Mouse (Mus musculus) midbrain, embryonic 14.5 days (tissue): ENCODE data around the gene C530008M17Rik. TPM values are rescaled to one million over a fixed set of nuclear protein-coding genes. Genes with fewer than 3 reads are reported as not detected.

Experiments used
- ATAC-seq: fragments of 200-750 bp; cut with Nextera tagmentation; 2 replicates; pipeline ENCODE4 v1.8.0; 2017; ENCODE audit warnings: moderate number of reproducible peaks, moderate library complexity; ENCODE audit not compliant: low FRiP score, low TSS enrichment
- DNase-seq: peaks from one replicate; pipeline ENCODE4 v3.0.0-alpha.2; 2015
- H3K27ac ChIP-seq: fragments of 300-500 bp; sonication (generic); replicated peaks from 2 replicates; pipeline ENCODE4 v1.5.1; 2014; ENCODE audit warnings: mild to moderate bottlenecking, low read depth, low read length, moderate library complexity
- H3K27me3 ChIP-seq: fragments of 300-500 bp; sonication (generic); 2 replicates; pipeline ENCODE4 v1.6.1; 2014; ENCODE audit warnings: low read length, control low read depth, mixed read lengths; ENCODE audit not compliant: control insufficient read depth, insufficient read depth
- H3K36me3 ChIP-seq: fragments of 300-500 bp; sonication (generic); 2 replicates; pipeline ENCODE4 v1.6.1; 2014; ENCODE audit warnings: low read length, control low read depth; ENCODE audit not compliant: control insufficient read depth, insufficient read depth
- H3K4me1 ChIP-seq: fragments of 300-500 bp; sonication (generic); 2 replicates; pipeline ENCODE4 v1.6.1; 2014; ENCODE audit warnings: mild to moderate bottlenecking, antibody characterized with exemption, low read length, control low read depth; ENCODE audit not compliant: control insufficient read depth, insufficient read depth
- H3K4me2 ChIP-seq: fragments of 300-500 bp; sonication (generic); 2 replicates; pipeline ENCODE4 v1.6.1; 2014; ENCODE audit warnings: mild to moderate bottlenecking, low read length, moderate library complexity
- H3K4me3 ChIP-seq: fragments of 300-500 bp; sonication (generic); replicated peaks from 2 replicates; pipeline ENCODE4 v1.5.1; 2014; ENCODE audit warnings: low read depth, low read length
- H3K9ac ChIP-seq: fragments of 300-500 bp; sonication (generic); replicated peaks from 2 replicates; pipeline ENCODE4 v1.6.1; 2014; ENCODE audit warnings: mild to moderate bottlenecking, low read length, moderate library complexity
- H3K9me3 ChIP-seq: fragments of 300-500 bp; sonication (generic); 2 replicates; pipeline ENCODE4 v1.6.1; 2016; ENCODE audit warnings: low read length, control low read depth, mixed read lengths; ENCODE audit not compliant: control insufficient read depth
- WGBS: fragments of 180-500 bp; shearing (Covaris S2); extraction: QIAGEN DNeasy Blood & Tissue Kit; methylation state at CpG from one replicate; pipeline ENCODE4 v1.1.7; 2014; 5-methylcytosine and 5-hydroxymethylcytosine counted together
- polyA plus RNA-seq: library from polyadenylated mRNA; unstranded; fragments of >200 nt; fragmentation: Nextera tagmentation; extraction: Ambion mirVana; gene quantifications from 2 replicates; pipeline ENCODE4 v1.2.1, GENCODE M21; 2014

Gene C530008M17Rik
- polyA plus RNA-seq, 1 experiment from 2014 or later, result 60.0 TPM

- Histone ChIP-seq H3K27me3 (no peaks in the 10 kb centered on the region), H3K4me1 (peaks cover 5% of the 10 kb centered on the region; the same call in 1 of the 2 replicates), H3K4me3 (no peak overlapping the region), H3K9me3 (no peaks in the 10 kb centered on the region), H3K9ac (no peak overlapping the region), H3K4me2 (no peak overlapping the region), H3K27ac (no peak overlapping the region), H3K36me3 (0 out of 2 replicates have a peak, but pooled peaks cover 10% of the 10 kb centered on the region)
- DNase-seq, result no peak
- no peak for ATAC-seq
- WGBS, result 73% methylated on average over 17 of the region's 17 CpGs
Observed at GRCm38 (mm10) chr5:76832529-76833210, 176.4 kb downstream of the C530008M17Rik start.

GRCm38 (mm10) chr5:76837018-76837417 lies 180.7 kb downstream of the C530008M17Rik start:
- no peak overlapping the region for H3K27ac ChIP-seq
- DNase-seq (no peak), ATAC-seq (no peak)
- no peak overlapping the region for H3K9ac ChIP-seq
- H3K4me1 ChIP-seq, result no peaks in the 10 kb centered on the region
- H3K4me2 ChIP-seq, result no peak overlapping the region
- WGBS, result 63% methylated on average over 5 of the region's 5 CpGs
- H3K36me3 ChIP-seq, result peaks cover 18% of the 10 kb centered on the region
- H3K9me3 ChIP-seq, result no peaks in the 10 kb centered on the region
- H3K27me3 ChIP-seq, result no peaks in the 10 kb centered on the region
- no peak overlapping the region for H3K4me3 ChIP-seq

GRCm38 (mm10) chr5:76839786-76840185 lies 183.5 kb downstream of the C530008M17Rik start:
- Histone ChIP-seq H3K27ac (no peak overlapping the region), H3K4me1 (peaks cover 9% of the 10 kb centered on the region), H3K27me3 (no peaks in the 10 kb centered on the region), H3K9ac (no peak overlapping the region), H3K4me2 (no peak overlapping the region), H3K36me3 (peaks cover 12% of the 10 kb centered on the region), H3K4me3 (no peak overlapping the region), H3K9me3 (no peaks in the 10 kb centered on the region)
- ATAC-seq (no peak), DNase-seq (no peak)
- 92% methylated on average over 6 of the region's 6 CpGs for WGBS

- no peak overlapping the region for H3K27ac ChIP-seq
- 86% methylated on average over 2 of the region's 2 CpGs for WGBS
- peaks cover 15% of the 10 kb centered on the region for H3K4me1 ChIP-seq
- ATAC-seq (no peak), DNase-seq (no peak)
- no peaks in the 10 kb centered on the region for H3K9me3 ChIP-seq
- no peak overlapping the region for H3K4me3 ChIP-seq
- H3K36me3 ChIP-seq, result peaks cover 15% of the 10 kb centered on the region
- H3K27me3 ChIP-seq, result no peaks in the 10 kb centered on the region
- no peak overlapping the region for H3K4me2 ChIP-seq
- no peak overlapping the region for H3K9ac ChIP-seq
Observed at GRCm38 (mm10) chr5:76841859-76842258, 185.5 kb downstream of the C530008M17Rik start.

- 24% methylated on average over 4 of the region's 4 CpGs for WGBS
- DNase-seq (peak; percentile 82), ATAC-seq (0 out of 2 replicates have a peak, but pooled peaks have one; percentile 51)
- H3K27ac ChIP-seq, result no peak overlapping the region
- no peaks in the 10 kb centered on the region for H3K27me3 ChIP-seq
- peaks cover 15% of the 10 kb centered on the region for H3K4me1 ChIP-seq
- no peak overlapping the region for H3K9ac ChIP-seq
- H3K4me3 ChIP-seq, result no peak overlapping the region
- H3K4me2 ChIP-seq, result no peak overlapping the region
- no peaks in the 10 kb centered on the region for H3K9me3 ChIP-seq
- H3K36me3 ChIP-seq, result peaks cover 15% of the 10 kb centered on the region
Observed at GRCm38 (mm10) chr5:76843448-76843847, 187.1 kb downstream of the C530008M17Rik start.

- ATAC-seq, result peak; percentile 15; the same call in 1 of the 2 replicates
- WGBS, result 89% methylated on average over 9 of the region's 9 CpGs
Observed at GRCm38 (mm10) chr5:76843851-76844419, 187.6 kb downstream of the C530008M17Rik start.

GRCm38 (mm10) chr5:76844618-76845186 lies 188.4 kb downstream of the C530008M17Rik start:
- peak overlapping the region; percentile 60 for H3K27ac ChIP-seq
- peaks cover 18% of the 10 kb centered on the region for H3K36me3 ChIP-seq
- no peak overlapping the region for H3K4me3 ChIP-seq
- WGBS, result 56% methylated on average over 14 of the region's 14 CpGs
- ATAC-seq (peak; percentile 17; the same call in 1 of the 2 replicates), DNase-seq (peak; percentile 57)
- no peak overlapping the region for H3K9ac ChIP-seq
- H3K4me1 ChIP-seq, result peaks cover 15% of the 10 kb centered on the region
- H3K27me3 ChIP-seq, result no peaks in the 10 kb centered on the region
- H3K9me3 ChIP-seq, result no peaks in the 10 kb centered on the region
- H3K4me2 ChIP-seq, result 0 out of 2 replicates have a peak overlapping the region, but pooled peaks have one; percentile 2

More at GRCm38 (mm10) chr5:76843851-76844419, 187.6 kb downstream of the C530008M17Rik start:
- Histone ChIP-seq H3K36me3 (peaks cover 15% of the 10 kb centered on the region), H3K4me2 (no peak overlapping the region), H3K27me3 (no peaks in the 10 kb centered on the region), H3K9ac (no peak overlapping the region), H3K9me3 (no peaks in the 10 kb centered on the region), H3K4me3 (no peak overlapping the region), H3K27ac (0 out of 2 replicates have a peak overlapping the region, but pooled peaks have one; percentile 60), H3K4me1 (peaks cover 15% of the 10 kb centered on the region)
- DNase-seq, result no peak

- no peak overlapping the region for H3K27ac ChIP-seq
- DNase-seq, result no peak
- no peak for ATAC-seq
- H3K9ac ChIP-seq, result no peak overlapping the region
- H3K9me3 ChIP-seq, result no peaks in the 10 kb centered on the region
- H3K27me3 ChIP-seq, result no peaks in the 10 kb centered on the region
- peaks cover 13% of the 10 kb centered on the region for H3K36me3 ChIP-seq
- no peak overlapping the region for H3K4me2 ChIP-seq
- peaks cover 19% of the 10 kb centered on the region for H3K4me1 ChIP-seq
- H3K4me3 ChIP-seq, result no peak overlapping the region
- 93% methylated on average over 6 of the region's 6 CpGs for WGBS
Observed at GRCm38 (mm10) chr5:76847106-76847505, 190.8 kb downstream of the C530008M17Rik start.
